Mouse (Mus musculus) adrenal gland, postnatal 25 days (tissue): ENCODE results near the gene Gab2. TPM values are rescaled to one million over a fixed set of nuclear protein-coding genes. Genes with fewer than 3 reads are reported as not detected.

Experiments
- DNase-seq: peaks from one replicate; pipeline ENCODE4 v3.0.0; 2021; ENCODE audit warnings: mixed read lengths
- total RNA-seq: library from RNA; stranded (reverse); gene quantifications from 2 replicates; pipeline ENCODE4 v1.2.3, GENCODE M21; 2021

Gene Gab2
- total RNA-seq, 1 experiment from 2014 or later = 18.7 TPM

DNA sequence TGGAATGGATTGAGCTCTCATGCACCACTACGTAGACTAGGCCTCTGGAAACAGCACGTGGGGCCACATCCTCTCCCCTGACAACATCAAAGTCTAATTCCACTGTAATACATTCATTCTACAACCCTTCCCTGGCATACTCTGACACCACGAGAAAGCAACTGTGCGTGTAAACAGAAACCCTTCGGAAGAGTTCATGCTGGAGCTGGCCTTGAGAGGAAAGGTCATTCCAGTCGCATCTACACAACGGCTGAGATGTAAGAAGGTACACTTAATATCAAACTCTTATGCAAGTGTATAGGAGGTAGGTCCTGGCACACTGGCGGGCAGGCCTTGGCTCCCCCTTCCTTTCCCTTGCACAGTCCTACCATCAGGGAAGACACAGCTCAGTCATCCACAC lies 243.0 kb downstream of the Gab2 start:
- DNase-seq = no peak

DNA sequence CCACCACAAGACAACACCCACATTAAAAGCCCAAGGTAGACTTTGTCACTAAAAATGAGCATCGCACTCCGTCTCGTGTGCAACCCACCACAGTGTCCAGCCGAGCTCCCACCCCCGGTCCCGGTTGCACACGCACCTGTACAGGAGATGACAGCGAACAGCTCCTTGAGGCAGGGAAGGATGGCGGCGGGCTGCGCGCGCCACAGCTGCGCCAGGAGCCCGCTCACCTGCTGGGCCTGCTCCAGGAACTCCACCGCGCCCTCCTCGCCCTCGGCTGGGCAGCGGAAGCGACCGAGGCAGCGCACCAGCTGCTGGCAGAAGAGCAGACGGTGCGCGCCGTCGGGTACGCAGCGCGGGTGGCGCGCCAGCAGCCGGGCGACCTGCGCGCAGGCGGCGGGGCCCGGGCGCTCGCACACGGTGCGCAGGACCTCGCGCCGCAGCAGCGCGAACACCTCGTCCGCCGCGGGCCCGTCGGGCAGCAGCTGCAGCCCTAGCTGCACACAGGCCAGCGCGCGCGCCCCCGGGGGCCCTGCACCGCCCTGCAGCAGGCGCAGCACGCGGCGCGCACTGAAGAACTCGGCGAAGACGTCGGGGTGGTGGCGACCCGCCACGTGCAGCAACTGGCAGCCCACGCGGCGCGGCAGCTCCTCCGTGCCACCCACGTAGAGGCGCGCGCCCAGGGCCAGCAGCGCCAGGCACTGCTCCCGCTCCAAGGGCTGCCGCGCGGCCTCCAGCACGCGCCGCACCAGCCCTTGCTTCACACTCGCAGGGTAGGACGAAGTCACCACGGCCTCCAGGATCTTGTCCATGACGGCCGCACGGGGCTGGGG lies 244.0 kb downstream of the Gab2 start:
- no peak for DNase-seq

DNA sequence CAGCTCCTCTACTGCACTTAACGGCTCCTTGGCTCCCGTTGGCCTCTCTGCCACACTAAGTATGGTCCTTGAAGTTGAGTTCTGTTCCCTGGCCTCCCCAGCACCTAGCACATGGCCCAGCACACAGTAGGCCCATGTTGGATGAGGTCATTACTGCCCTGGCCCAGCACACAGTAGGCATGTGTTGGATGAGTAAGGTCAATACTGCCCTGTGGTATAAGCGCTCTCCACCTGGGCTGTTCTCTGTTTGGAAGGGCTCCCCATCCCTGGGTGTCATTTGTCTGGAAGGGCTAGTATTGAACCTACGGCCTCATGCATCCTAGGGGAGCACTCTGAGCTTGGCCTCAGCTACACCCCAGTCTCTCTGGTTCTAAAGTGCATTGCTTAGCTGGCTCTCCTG lies 246.0 kb downstream of the Gab2 start:
- no peak for DNase-seq

DNA sequence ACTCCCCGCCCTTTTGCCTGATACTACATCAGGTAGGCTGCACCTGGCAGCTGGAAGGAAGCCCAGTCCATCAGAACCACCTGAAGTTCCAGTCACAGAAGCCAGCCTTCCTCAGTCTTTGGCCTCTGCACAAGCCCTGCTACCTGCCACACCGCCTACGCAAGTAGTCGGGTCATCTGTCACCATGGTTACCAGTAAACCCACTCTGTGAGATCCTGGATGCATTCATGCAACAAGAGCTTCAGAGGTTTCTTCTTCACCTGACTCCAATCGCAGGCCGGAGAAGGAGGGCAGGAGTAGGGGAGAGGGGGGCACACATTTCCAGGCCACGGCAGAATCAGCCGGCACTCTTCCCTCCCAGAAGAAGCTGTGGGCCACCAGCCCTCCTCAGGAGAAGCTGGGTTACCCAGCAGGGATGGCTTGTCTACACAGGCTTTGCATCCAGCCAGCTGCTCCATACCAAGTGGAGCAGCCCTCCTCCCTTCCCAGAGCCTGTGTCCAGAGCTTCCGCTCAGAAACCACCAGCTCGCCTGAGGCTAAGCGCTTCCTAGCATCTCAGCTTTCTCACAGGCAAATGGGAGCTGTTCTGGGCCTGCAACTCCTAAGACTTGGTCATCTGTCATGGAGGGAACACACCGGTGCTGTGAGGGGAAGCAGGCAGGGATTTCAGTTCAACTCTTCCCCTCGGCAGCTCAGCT lies 247.7 kb downstream of the Gab2 start:
- DNase-seq = no peak

DNA sequence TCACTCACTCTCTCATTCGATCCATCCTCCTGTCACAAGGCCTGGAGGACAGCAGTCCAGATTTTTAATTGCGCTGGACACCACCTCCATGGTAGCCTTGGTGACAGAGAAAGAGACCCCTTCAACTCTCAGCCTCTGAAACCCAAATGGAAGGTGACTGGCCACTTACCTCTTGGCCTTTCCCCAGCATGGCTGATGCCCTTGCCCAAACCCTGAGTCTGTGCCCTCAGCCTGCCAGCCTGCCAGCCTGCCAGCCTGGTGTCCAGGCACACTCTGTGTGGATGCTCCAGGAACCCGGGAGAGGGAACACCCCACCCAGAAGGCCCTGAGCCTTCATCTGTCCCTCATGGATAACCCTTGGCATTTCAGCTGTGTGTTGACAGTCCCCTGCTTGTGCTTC lies 248.3 kb downstream of the Gab2 start:
- no peak for DNase-seq

DNA sequence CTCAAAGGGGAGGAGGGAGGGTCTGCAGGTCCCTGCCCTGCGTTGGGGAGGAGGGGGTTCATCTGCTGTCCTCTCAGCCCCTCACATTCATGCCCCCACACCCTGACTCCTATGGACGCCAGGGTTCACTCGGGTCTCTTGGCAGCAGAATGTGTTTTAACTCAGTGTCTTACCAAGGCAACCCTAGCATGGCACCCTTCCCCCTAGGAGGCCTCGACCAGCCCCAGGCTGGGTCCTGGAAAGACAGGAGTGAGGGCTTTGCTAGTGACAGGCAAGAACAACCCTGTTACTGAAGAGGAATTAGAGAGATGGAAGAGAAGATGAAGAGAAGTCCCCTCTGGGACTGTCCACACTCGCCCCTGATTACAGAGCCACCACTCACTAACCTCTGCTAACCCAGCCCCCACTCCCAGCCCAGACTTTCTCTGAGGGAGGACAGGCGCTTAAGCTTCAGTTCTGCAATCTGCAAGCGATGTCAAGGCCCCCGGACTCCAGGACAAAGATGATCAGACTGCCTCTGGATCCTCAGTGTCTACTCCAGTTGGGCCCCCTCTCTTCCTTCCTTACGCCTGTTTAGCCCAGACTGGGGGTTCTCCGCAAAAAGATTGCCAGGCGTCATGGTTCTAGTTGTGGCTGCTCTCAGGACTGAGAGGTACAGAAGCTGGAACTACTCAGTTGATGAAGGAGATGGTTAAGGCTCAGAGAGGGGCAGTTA lies 249.7 kb downstream of the Gab2 start:
- no peak for DNase-seq

DNA sequence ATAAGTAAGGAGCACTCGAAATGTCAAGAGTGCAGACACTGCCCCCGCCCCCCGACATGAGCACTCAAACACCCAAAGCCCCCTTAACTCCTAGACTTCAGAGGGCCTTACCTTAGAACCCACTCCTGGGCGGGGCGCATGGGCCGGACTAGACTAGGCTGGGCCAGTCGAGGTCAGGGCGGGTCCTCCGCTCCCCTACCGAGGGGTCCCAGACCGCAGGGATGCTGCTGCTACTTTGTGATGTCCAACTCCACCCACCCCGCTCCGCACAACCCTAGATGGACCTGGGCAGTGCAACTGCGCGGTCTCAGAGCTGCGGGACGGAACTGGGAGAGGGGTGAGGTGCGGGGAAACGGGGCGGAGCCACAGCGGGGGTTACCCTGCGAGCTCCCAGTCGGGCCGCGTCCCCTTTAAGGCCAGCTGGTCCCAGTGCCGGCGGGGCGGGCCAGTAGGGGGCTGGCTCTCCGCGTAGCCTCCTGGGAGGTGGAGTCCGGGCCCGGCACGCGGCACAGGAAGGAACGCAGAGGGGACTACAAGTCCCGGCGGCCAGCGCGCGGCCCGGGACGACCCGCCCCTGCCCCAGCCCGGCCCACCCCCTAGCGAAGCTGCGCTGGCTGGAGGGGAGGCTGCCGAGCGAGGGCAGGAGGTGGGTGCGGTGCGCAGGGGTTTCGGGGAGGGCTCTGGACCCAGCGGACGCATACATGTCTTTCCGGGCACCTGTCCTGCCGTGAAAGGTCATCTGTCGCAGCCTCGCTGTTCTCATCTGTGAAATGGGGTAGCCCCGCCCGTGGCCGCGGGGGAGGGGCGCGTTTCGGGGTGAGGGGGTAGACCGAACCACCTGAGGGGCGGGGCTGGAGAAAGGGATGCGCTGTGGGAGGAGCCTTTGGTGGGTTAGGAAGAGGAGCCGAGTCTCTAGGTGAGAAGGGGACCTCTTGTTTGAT lies 250.6 kb downstream of the Gab2 start, which contains the start of the genes Usp35 and Kctd21:
Gene Usp35, minus strand, starts transcription at position 295 of the 941 bp plus-strand sequence.
Gene Kctd21, plus strand, starts transcription at position 602 of the 941 bp plus-strand sequence.
- DNase-seq = peak; percentile 97

DNA sequence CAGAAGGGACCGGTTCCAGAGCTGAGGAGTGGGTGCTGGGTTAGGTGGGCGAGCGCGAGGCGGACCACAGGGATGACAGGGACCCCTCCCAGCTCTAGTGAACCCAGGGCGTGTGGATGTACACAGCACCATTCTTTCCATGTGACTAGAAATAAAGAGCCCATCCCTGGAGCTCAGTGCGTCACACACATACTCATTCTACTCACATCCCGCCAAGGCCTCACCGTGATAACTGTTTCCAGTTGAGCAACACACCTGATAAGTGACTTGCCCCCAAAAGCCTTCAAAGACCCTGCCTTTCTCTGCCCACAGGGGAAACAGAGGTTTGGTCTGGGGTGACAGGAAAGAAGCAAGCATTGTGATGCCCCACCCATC lies 251.3 kb downstream of the Gab2 start:
- DNase-seq = no peak

DNA sequence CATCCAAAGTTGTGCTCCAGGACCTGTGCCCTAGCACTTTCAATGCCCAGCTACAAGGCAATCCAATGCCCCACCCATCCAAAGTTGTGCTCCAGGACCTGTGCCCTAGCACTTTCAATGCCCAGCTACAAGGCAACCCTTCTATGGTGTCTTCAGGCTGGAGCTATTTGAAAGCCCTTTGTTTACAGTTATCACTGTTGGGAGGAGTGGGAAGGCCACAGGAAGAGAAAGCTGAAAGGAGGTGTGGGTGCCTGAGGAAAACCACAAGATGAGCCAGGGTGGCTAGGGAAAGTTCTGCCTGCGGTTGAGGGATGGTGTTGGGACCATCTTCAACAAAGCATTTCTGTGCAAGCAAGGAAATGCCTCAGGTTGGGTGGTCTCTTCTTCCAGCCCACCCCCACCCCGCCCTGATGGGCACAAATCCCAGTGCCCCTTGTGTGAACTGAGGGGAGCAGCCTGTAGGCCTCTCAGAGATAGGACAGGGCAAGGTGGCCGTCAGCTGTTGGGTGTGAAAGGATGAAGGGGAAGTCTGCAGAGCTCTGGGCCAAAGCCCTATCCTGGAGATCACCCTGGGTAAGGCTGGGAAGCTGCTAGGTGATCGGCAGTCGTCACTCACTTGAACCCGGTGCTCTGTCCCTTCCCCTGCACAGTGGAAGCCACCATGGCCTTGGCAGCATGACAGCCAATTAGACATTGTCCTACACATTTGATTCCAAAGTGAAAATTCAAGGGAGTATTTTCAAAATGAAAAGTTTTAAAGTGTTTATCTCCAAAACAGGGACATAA lies 251.9 kb downstream of the Gab2 start:
- no peak for DNase-seq

DNA sequence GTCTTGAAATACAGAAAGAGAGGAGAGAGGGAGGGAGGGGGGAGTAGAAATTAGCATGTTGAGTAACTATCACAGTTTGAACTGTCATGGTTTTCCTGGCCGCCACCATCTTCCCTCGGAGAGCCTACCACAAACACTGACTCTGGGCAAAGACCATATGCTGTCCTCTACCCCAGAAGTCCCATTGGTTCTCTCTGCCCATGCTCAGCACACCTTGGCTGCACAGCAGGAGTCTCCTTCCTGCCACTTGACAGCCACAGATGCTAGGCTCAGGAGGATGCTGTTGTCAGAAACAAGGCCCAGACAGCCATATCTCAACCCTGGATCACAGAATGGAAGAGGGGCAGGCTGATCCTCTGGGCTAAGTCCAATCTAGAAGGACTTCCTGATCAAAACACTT lies 253.0 kb downstream of the Gab2 start:
- no peak for DNase-seq

DNA sequence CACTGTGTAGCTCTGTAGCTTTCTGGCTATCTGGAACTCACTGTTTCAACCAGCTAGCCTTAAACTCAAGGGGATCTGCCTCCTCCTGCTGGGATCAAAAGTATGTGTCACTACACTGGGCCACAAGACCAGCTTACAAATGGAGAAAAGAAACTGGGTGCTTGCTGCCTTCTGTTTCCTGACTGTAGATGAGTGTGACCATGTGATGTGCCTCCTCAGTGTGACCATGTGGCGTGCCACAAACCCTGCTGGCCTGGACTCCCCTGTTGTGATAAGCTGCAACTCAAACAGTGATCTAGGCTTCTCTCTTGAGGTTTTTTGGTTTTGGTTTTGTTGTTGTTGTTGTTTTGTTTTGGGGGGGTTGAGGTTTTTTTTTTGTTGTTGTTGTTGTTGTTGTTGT lies 255.3 kb downstream of the Gab2 start:
- DNase-seq = no peak

DNA sequence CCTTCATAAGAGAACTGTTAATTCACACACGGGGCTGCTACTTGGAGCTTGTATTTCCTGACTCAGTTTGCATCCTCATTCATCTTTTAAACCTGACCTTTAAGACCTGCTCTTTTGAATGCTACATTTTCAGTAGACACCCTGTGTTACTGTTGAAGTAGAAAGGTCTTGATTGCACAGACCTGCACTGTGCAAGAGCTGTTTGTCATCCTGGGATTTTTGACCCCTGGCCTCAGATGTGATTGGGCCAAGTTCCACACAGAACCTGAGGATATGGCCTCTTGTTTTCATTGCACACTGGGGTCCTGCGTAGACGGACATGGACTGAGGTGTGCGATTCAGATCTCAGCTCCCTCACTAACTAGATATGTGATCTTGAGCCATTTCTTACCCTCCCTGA lies 257.2 kb downstream of the Gab2 start:
- no peak for DNase-seq

DNA sequence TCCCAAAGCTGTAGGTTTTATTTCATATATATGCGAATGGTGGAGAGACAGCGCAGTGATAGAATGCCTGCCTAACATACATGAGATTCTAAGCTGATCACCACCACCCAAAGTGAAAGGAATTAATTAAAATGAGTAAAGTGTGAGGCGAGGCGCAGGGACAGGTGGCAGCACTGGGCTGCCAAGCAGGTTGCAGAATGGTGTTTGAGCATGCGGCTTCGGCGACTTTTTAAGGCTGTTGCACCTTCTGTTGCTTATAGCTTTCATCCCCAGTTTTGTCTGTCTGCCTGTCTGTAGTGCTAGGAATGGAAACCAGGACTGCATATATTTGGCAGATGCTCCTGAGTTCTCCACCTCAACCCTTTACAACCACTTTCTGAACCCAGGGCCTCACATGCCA lies 258.2 kb downstream of the Gab2 start:
- no peak for DNase-seq

DNA sequence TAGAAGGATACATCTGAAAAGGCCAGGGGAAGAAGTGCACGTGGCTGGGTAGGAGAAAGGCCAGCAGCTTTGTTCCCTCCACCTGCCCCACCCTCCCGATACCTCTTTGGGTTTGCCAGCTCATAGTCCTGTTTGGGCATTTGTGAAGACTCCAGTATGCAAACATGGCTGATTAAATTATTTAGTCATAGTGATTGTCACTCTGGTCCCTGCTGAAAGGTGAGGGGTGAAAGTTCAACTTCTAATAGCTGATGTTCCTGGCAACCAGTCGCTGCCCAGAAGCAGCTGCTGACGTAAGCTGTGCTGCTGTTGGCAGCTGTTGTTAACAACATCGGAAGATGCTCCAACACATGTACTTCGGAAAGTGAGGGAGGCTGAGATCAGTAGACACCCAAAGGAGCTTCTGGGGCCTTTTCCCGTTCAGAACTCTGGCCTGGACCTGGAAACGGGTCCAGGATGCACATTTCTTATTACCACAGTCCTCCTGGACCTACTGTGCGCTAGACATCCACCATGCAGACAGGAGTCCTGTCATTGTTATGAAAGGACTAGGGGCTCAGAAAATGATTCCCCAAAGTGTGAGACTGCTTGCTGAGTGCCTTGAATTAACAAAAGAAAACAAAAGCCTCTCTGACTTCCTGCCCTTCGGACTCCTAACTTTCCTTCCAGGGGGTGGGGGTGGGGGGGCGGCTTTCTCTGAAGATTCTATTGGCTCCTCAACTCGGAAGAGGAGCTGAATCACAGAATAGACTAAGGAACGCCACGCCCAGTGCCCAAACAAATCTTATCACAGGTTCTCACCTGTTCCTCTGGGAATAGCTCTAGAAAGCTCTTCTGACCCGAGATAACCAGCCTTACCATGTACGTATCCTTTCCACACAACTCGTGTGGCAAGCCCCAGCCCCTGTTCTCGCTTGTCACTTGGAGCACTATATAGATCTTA lies 259.8 kb downstream of the Gab2 start:
- DNase-seq = no peak

DNA sequence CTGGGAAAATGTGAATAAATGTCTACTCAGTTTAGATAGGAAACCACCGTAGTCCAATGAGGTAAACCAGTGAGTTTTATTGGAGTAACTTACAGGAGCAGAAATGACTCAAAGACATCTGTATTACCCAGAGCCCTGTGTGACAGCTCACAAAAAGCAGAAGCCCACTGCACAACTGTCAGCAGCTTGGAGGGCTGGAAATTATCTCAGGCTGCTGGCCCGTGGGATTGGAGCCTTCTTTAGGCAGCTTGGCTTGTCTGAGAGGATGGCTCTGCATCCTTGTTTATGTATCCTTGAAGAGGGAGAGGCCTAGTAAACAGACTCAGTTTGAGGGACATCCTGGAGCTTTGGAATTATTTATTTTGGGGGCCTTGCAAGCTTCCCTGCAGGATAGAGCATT lies 261.6 kb downstream of the Gab2 start:
- no peak for DNase-seq

DNA sequence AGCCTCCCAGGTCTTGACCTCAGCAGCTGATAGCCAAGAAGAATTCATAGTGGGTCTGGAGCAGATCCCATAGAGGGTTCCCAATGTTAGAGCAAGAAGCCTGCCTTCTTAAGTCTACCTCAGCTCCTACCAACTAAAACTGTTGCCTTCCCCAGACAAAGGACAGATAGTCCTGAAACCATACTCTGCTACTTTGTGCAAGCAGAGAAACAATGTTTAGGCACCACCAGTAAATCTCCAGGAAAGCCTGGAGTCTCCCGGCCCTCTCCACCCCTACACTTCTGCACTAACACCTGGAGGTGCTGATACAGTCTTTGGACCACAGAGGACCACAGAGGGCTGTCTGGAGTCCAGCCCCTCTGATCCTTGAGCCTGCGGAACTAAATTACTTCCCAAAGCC lies 263.3 kb downstream of the Gab2 start:
- no peak for DNase-seq

DNA sequence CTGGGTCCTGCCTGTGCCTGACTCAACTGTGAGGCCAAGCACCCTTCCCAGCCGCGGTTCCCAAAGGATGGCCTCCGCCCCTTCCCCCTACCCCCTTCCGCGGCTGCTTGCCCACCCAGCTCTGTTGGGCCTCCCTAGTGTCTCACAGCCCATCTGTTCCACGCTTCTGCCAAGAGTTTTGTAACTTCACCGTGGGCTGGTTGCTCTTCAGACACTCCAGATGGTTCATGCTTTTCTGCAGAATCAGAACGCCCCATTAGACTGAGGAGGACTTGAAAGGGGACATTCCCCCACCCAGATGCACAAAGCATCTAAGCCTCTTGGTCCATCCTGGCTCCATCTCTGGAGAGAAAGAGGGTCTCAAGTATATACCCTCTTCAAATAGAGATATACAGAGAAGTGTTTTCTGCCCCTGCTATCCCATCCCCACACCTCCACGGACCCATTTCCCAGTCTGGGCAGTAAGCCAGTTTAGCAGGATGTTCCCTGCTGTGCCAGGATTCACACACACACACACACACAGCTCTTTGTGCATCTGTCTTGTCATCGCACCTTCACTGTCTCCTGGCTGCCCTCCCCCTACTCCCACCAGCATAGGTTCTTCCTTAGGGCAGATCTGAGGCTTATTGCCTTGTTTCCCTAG lies 264.0 kb downstream of the Gab2 start:
- DNase-seq = no peak

DNA sequence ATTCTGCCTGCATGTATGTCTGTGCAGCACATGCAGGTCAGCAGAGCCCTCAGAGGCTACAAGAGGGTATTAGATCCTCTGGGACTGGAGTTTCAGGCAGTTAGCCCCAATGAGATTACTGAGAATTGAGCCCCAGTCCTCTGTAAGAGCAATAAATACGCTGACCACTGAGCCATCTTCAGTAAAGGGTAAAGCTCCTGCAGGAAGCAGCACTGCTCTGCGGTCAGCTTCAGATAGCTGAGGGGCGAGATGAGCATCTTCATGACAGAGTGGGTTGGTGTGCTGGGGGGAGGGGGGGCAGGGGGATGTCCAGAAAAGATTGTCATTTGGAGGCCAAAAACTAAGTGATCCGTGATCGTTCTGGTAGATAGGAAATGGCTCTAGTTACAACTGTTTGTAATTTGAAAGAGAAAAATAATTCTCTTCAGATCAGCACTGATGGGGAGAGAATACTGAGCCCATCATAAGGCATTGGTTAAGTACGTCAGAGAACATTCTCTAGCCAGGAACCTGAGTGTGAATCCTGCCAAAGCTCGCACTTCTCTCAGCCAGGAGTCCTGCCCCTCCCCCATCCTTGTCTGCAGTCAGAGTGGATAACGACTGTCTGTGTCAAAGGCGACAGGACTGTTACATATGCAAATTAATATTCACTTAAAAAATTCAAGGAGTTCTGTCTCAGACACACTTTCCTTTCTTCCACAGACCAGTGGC lies 264.9 kb downstream of the Gab2 start:
- no peak for DNase-seq

DNA sequence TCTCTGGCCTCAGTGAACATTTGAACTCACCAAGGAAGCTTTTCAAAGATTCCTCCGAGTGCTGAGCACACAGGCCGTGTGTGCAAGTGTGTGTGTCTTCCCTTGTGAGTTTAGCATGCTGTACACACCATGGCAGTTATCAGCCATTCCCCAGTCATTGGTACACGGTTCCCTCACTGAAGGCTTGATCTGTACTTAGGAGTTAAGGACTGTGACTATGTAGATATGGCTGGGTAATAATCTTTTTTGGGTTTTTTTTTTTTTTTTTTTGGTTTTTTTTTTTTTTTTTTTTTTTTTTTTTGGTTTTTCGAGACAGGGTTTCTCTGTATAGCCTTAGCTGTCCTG lies 265.4 kb downstream of the Gab2 start:
- no peak for DNase-seq
